In the genomic region with DNA sequence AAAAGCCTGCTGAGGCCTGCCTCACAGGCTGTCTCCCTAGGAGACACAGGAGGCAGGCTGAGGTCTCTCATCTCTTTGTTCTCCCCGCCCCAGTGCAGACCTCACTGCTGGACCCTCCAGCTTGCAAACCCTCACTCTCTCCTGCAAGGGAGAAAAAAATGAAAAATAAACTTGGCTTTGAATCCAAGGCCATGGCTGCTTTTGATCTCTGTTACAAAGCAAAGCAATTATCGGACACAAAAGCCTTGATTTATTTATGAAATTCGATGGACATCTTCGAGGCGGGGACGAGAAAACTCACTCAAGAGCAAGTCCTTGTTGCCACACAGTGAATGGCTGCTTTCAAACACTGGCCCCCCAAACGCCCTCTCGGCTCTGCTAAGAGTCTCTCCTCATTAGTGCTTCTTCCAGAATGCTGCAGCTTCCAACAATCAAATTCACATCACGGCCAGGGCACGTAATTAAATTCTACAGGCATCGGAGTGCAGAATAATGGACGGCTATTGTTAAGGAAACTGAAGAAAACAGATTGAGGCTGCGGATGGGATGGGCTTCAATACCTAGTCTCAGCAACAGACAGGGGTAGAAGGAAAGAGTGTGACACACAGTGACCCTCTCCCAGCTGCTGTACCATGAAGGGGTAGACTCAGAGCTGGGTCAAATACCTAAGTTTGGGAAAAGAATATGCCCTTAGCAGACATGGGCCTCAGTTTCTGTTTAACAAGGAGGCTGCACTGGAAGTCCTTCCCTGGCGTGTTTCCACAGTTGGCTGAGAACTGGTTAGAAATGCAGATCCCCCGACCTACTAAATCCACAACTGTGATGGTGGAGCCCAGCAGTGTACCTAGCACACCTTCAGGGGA, we compare ENCODE assay signal across 10 mouse cellular contexts.
DNase-seq lines count a peak whose midpoint lies in the region; ATAC-seq and TF ChIP-seq lines count a peak whose summit lies in the region.
"Had no signal": no experiment of that assay in that cellular context is flagged by ENCODE, and none has a peak within 500 bp of the region (broad histone marks: within the 10 kb centered on the region; RNA-seq: fewer than 3 reads in every experiment).

No protein-coding gene starts in this region.

- no peak overlapping the region for H3K4me2 ChIP-seq in lung, embryonic 14.5 days
- H3K4me2 ChIP-seq in embryonic facial prominence, embryonic 14.5 days (ENCODE audit: low read depth, low read length): no peak overlapping the region
- no peak overlapping the region for H3K4me2 ChIP-seq in heart, embryonic 12.5 days

- 0 out of 2 replicates have a peak, but pooled peaks cover 3% of the 10 kb centered on the region for H3K4me1 ChIP-seq in lung, embryonic 14.5 days (ENCODE audit: insufficient read depth)
- H3K4me1 ChIP-seq in embryonic facial prominence, embryonic 14.5 days (ENCODE audit: control insufficient read depth, insufficient read depth, low read length): peaks cover 15% of the 10 kb centered on the region
- peaks cover 10% of the 10 kb centered on the region for H3K4me1 ChIP-seq in olfactory bulb, adult 2 months (ENCODE audit: control insufficient read depth, insufficient read depth, low read length)
- no peaks in the 10 kb centered on the region for H3K4me1 ChIP-seq in heart, embryonic 12.5 days (replicated peaks)

- H3K27me3 ChIP-seq in lung, embryonic 14.5 days (ENCODE audit: insufficient read depth, low read length): no peaks in the 10 kb centered on the region
- no peaks in the 10 kb centered on the region for H3K27me3 ChIP-seq in embryonic facial prominence, embryonic 14.5 days (replicated peaks; ENCODE audit: control insufficient read depth, insufficient read depth, low read length)
- H3K27me3 ChIP-seq in heart, embryonic 12.5 days (replicated peaks): no peaks in the 10 kb centered on the region

- ATAC-seq in lung, embryonic 14.5 days (ENCODE audit: insufficient read depth): peak; percentile 95
- ATAC-seq in embryonic facial prominence, embryonic 14.5 days (ENCODE audit: low read depth): peak; percentile 87; the same call in 1 of the 2 replicates
- no peak for ATAC-seq in granulocyte monocyte progenitor cell, adult 5-6 weeks (replicated peaks; ENCODE audit: poor library complexity, severe bottlenecking)
- ATAC-seq in heart, embryonic 12.5 days (ENCODE audit: insufficient number of reproducible peaks, low FRiP score): no peak

- no peaks in the 10 kb centered on the region for H3K9me3 ChIP-seq in lung, embryonic 14.5 days (ENCODE audit: low read depth, low read length)
- no peaks in the 10 kb centered on the region for H3K9me3 ChIP-seq in embryonic facial prominence, embryonic 14.5 days (ENCODE audit: control insufficient read depth, low read length)
- 0 out of 2 replicates have a peak, but pooled peaks cover 3% of the 10 kb centered on the region for H3K9me3 ChIP-seq in heart, embryonic 12.5 days (replicated peaks)

- H3K4me3 ChIP-seq in lung, embryonic 14.5 days (ENCODE audit: low read depth, low read length): no peak overlapping the region
- H3K4me3 ChIP-seq in embryonic facial prominence, embryonic 14.5 days (ENCODE audit: low read depth, low read length): no peak overlapping the region
- no peak overlapping the region for H3K4me3 ChIP-seq in olfactory bulb, adult 2 months (ENCODE audit: insufficient read depth, low read depth, low read length)
- H3K4me3 ChIP-seq in heart, embryonic 12.5 days: no peak overlapping the region

- DNase-seq in lung, embryonic 14.5 days: peak; percentile 73
- no peak for DNase-seq in lung, postnatal 14 days
- peak; percentile 79 for DNase-seq in embryonic facial prominence, embryonic 14.5 days (ENCODE audit: low spot score)
- DNase-seq in layer of hippocampus, postnatal 14 days (ENCODE audit: low spot score in 2 of 2): peak; percentile 56 to 81
- no peak for DNase-seq in thymus, postnatal 14 days
- DNase-seq: cerebellum, postnatal 14 days; kidney, adult 9 months had no signal

- TF ChIP-seq POLR2A in olfactory bulb, adult 2 months (IDR thresholded peaks at IDR 0.05; ENCODE audit: insufficient read depth, low read depth, low read length): no peak

- WGBS in lung, embryonic 14.5 days: 40% methylated on average over 15 of the region's 15 CpGs
- WGBS in embryonic facial prominence, embryonic 14.5 days: 49% methylated on average over 15 of the region's 15 CpGs
- WGBS in olfactory bulb, adult 2 months: 36% methylated on average over 15 of the region's 15 CpGs
- 78% methylated on average over 15 of the region's 15 CpGs for WGBS in heart, embryonic 12.5 days

- no peak overlapping the region for H3K9ac ChIP-seq in lung, embryonic 14.5 days
- no peak overlapping the region for H3K9ac ChIP-seq in embryonic facial prominence, embryonic 14.5 days (ENCODE audit: low read depth, low read length)
- no peak overlapping the region for H3K9ac ChIP-seq in heart, embryonic 12.5 days

- no peaks in the 10 kb centered on the region for H3K36me3 ChIP-seq in lung, embryonic 14.5 days (ENCODE audit: insufficient read depth)
- H3K36me3 ChIP-seq in embryonic facial prominence, embryonic 14.5 days (ENCODE audit: control insufficient read depth, insufficient read depth, low read length): no peaks in the 10 kb centered on the region
- H3K36me3 ChIP-seq in heart, embryonic 12.5 days: no peaks in the 10 kb centered on the region

- TF ChIP-seq CTCF in lung, embryonic 14.5 days (IDR thresholded peaks at IDR 0.05; ENCODE audit: low read depth): no peak
- TF ChIP-seq CTCF in olfactory bulb, adult 2 months (IDR thresholded peaks at IDR 0.05; ENCODE audit: insufficient read depth, low read depth, low read length): no peak

- H3K27ac ChIP-seq in lung, embryonic 14.5 days (ENCODE audit: low read depth): peak overlapping the region; percentile 47
- no peak overlapping the region; the same call in 1 of the 2 replicates for H3K27ac ChIP-seq in embryonic facial prominence, embryonic 14.5 days (replicated peaks; ENCODE audit: low read depth, low read length)
- H3K27ac ChIP-seq in olfactory bulb, adult 2 months (ENCODE audit: insufficient read depth, low read depth, low read length): peak overlapping the region; percentile 39; the same call in 1 of the 2 replicates
- no peak overlapping the region for H3K27ac ChIP-seq in heart, embryonic 12.5 days (ENCODE audit: poor library complexity, severe bottlenecking)

Comparison
In these comparisons a context has a peak if more than half of its experiments do, and no peak if none do; other contexts are left out.
1. DNase-seq: peak in lung, embryonic 14.5 days (single experiment), embryonic facial prominence, embryonic 14.5 days (single experiment) and layer of hippocampus, postnatal 14 days (2 of 2); none in lung, postnatal 14 days (single experiment) and thymus, postnatal 14 days (single experiment).
2. ATAC-seq: peak in lung, embryonic 14.5 days (single experiment) and embryonic facial prominence, embryonic 14.5 days (single experiment); none in granulocyte monocyte progenitor cell, adult 5-6 weeks (single experiment) and heart, embryonic 12.5 days (single experiment).
3. H3K27ac ChIP-seq: peak in lung, embryonic 14.5 days (single experiment) and olfactory bulb, adult 2 months (single experiment); none in embryonic facial prominence, embryonic 14.5 days (single experiment) and heart, embryonic 12.5 days (single experiment).